Mouse (Mus musculus) embryonic facial prominence, embryonic 11.5 days (tissue): ENCODE results near the gene Cd37. TPM values are rescaled to one million over a fixed set of nuclear protein-coding genes. Genes with fewer than 3 reads are reported as not detected.

Source experiments
- ATAC-seq: fragments of 200-750 bp; cut with Nextera tagmentation; replicated peaks from 2 replicates; pipeline ENCODE4 v1.8.0; 2017; ENCODE audit warnings: low read depth; ENCODE audit not compliant: insufficient number of reproducible peaks, low FRiP score, low TSS enrichment
- DNase-seq: peaks from one replicate; pipeline ENCODE4 v3.0.0-alpha.2; 2015; ENCODE audit warnings: low spot score
- H3K27ac ChIP-seq: fragments of 300-500 bp; sonication (generic); replicated peaks from 2 replicates; pipeline ENCODE4 v1.5.1; 2014; ENCODE audit warnings: mild to moderate bottlenecking, low read depth, low read length, control low read depth
- H3K27me3 ChIP-seq: fragments of 300-500 bp; sonication (generic); 2 replicates; pipeline ENCODE4 v1.6.1; 2014; ENCODE audit warnings: mild to moderate bottlenecking, low read length, moderate library complexity, mixed read lengths; ENCODE audit not compliant: control insufficient read depth, insufficient read depth
- H3K36me3 ChIP-seq: fragments of 300-500 bp; sonication (generic); replicated peaks from 2 replicates; pipeline ENCODE4 v1.6.1; 2014; ENCODE audit warnings: low read depth, mild to moderate bottlenecking, low read length, moderate library complexity, mixed read lengths; ENCODE audit not compliant: control insufficient read depth, insufficient read depth
- H3K4me1 ChIP-seq: fragments of 300-500 bp; sonication (generic); 2 replicates; pipeline ENCODE4 v1.6.1; 2014; ENCODE audit warnings: low read length, mixed read lengths; ENCODE audit not compliant: control insufficient read depth, insufficient read depth
- H3K4me2 ChIP-seq: fragments of 300-500 bp; sonication (generic); 2 replicates; pipeline ENCODE4 v1.6.1; 2014; ENCODE audit warnings: low read depth, mild to moderate bottlenecking, control low read depth, low read length, moderate library complexity
- H3K4me3 ChIP-seq: fragments of 300-500 bp; sonication (generic); 2 replicates; pipeline ENCODE4 v1.5.1; 2014; ENCODE audit warnings: low read depth, low read length, control low read depth
- H3K9ac ChIP-seq: fragments of 300-500 bp; sonication (generic); replicated peaks from 2 replicates; pipeline ENCODE4 v1.6.1; 2014; ENCODE audit warnings: mild to moderate bottlenecking, control low read depth, low read length
- H3K9me3 ChIP-seq: fragments of 300-500 bp; sonication (generic); replicated peaks from 2 replicates; pipeline ENCODE4 v1.6.1; 2016; ENCODE audit warnings: mild to moderate bottlenecking, low read length, inconsistent platforms, mixed read lengths; ENCODE audit not compliant: control insufficient read depth
- WGBS: fragments of 180-500 bp; shearing (Covaris S2); extraction: QIAGEN DNeasy Blood & Tissue Kit; methylation state at CpG from one replicate; pipeline ENCODE4 v1.1.7; 2014; 5-methylcytosine and 5-hydroxymethylcytosine counted together
- polyA plus RNA-seq: library from polyadenylated mRNA; unstranded; fragments of >200 nt; fragmentation: Nextera tagmentation; extraction: Ambion mirVana; gene quantifications from 2 replicates; pipeline ENCODE4 v1.2.1, GENCODE M21; 2014

The Cd37 gene
- polyA plus RNA-seq, 1 experiment from 2014 or later = 0.86 TPM

DNA sequence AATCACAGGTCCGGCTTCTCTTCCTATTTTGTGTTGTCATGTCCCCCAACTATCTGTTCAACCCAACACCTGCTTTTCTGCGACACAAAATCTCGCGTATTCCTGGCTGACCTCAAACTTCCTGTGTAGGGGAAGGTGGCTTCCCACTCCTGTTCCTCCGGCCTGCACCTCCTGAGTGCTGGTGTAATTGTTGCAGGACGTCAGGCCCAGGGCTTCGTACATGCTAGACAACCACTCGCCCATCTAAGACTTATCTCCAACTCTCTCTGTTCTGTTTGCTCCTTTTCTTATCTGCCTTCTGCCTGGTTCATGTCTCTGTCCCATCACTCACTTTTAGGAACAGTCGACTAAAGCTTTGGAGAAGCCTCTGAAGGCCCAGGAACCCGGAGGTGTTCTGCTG lies 27.8 kb downstream of the Cd37 start:
- ATAC-seq (no peak), DNase-seq (no peak)
- 71% methylated on average over 10 of the region's 10 CpGs for WGBS
- no peak overlapping the region for H3K9ac ChIP-seq
- no peak overlapping the region for H3K4me3 ChIP-seq
- H3K4me2 ChIP-seq = no peak overlapping the region
- H3K4me1 ChIP-seq = no peaks in the 10 kb centered on the region
- no peak overlapping the region for H3K27ac ChIP-seq
- no peaks in the 10 kb centered on the region for H3K9me3 ChIP-seq
- peaks cover 15% of the 10 kb centered on the region for H3K27me3 ChIP-seq
- no peaks in the 10 kb centered on the region for H3K36me3 ChIP-seq

DNA sequence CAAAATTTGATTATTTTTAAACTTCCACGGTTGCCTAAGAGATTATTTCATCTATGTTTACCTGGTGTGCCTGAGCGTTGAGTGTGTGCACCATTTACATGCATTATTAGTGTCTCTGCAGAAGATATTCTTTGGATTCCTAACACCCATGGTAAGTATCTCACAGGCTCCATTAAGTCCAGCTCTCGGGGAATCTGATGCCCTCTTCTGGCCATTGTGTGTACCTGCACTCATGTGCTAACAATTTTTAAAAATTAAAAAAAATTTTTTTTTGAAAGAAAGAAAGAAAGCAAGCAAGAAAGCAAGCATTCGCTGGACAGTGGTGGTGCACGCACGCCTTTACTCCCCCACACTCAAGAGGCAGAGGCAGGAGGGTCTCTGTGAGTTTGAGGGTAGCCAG lies 30.7 kb downstream of the Cd37 start:
- no peak for DNase-seq
- ATAC-seq = no peak
- Histone ChIP-seq H3K36me3 (no peaks in the 10 kb centered on the region), H3K4me1 (no peaks in the 10 kb centered on the region), H3K4me3 (no peak overlapping the region), H3K27me3 (peaks cover 15% of the 10 kb centered on the region), H3K9ac (no peak overlapping the region), H3K9me3 (no peaks in the 10 kb centered on the region), H3K4me2 (no peak overlapping the region), H3K27ac (no peak overlapping the region)
- 81% methylated on average over 6 of the region's 6 CpGs for WGBS

DNA sequence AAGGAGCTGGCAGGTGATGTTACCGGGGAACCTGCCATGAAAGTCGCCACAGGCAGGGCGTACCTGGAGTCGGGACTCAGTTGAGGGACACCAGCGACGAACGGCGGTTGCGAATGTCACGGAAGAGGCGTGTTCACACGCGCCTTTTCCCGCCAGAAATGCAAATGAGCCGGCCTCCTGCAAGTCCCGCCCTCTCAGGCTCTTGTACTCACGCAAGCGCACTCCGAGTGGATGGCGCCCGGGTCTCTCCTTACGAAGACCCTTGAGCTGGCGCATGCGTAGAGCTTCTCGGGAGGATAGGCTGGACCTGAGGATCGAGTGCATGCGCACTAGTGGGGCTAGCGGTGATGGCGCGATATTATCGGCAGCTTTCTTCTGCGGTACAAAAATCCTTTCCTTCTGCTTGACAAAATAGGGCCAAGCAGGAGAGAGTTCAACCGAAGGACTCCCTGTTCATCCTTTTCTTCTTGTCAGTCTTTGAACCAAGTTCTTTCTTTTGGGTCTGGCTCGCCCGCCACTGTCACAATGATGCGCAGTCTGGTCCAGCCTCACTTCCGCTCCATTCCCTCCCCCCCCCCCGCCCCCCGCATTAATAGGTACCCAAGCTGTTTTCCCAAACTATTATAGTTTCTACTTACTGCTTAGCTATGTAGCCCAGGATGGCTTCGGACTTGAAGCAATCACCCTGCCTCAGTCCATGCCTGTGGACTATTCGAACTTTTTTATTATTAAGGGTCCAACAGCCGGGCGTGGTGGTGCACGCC lies 34.4 kb downstream of the Cd37 start, which contains the start of gene Ccdc155:
Gene Ccdc155 (minus strand): TSS at position 513 of the 764 bp plus-strand sequence.
- peak; percentile 100 for DNase-seq
- Histone ChIP-seq H3K27me3 (no peaks in the 10 kb centered on the region), H3K9me3 (no peaks in the 10 kb centered on the region), H3K9ac (peak within 1 kb of the TSS; percentile 64), H3K36me3 (no peaks in the 10 kb centered on the region), H3K27ac (no peak within 1 kb of the TSS), H3K4me3 (peak within 1 kb of the TSS; percentile 30), H3K4me2 (peak within 1 kb of the TSS; percentile 43), H3K4me1 (no peaks in the 10 kb centered on the region)
- 9% methylated on average over 44 of the region's 44 CpGs for WGBS
- ATAC-seq = peak; percentile 95

DNA sequence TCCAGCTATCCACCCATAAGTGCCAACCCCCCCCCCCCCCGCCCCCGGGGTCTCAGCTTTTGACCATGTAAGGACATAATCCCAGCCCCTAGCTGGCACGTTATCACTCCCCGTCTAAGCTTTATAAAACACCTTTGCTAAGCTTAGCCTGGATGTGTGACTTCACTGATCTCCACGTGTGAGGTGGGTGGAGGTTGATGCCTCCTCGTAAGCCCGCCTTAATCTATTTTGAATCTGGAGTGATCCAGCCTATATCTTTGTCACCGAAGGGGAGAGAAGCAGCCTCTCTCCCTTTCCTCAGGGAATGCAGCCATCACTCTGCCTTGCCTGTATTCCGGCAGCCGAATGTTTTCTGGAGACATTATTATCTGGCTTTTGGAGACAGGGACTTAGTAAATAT lies 36.3 kb downstream of the Cd37 start:
- Histone ChIP-seq H3K4me3 (no peak overlapping the region), H3K9me3 (no peaks in the 10 kb centered on the region), H3K27ac (no peak overlapping the region), H3K4me1 (no peaks in the 10 kb centered on the region), H3K9ac (no peak overlapping the region), H3K27me3 (no peaks in the 10 kb centered on the region), H3K36me3 (no peaks in the 10 kb centered on the region), H3K4me2 (no peak overlapping the region)
- DNase-seq (no peak), ATAC-seq (no peak)
- WGBS = 54% methylated on average over 10 of the region's 10 CpGs

DNA sequence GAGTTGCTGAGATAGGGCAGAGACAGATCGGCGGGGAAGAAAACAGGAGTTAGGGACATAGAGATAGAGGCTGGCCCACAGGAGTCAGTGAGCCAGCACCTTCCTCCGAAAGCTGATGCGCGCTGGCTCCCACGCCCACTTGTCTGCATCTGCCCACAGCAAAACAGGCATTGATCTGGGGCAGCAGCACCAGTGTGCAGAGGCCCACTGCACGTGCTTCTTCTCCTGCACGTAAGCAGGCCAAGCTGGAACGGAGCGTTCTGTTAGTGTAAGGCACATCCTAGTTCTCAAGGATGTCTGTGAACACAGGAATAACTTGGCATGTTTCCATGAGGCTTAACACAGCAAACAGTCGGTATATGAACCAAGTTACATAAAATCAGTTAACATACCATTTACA lies 40.0 kb downstream of the Cd37 start:
- no peaks in the 10 kb centered on the region for H3K36me3 ChIP-seq
- no peaks in the 10 kb centered on the region for H3K9me3 ChIP-seq
- WGBS = 84% methylated on average over 11 of the region's 11 CpGs
- H3K27ac ChIP-seq = no peak overlapping the region
- DNase-seq = no peak
- H3K4me1 ChIP-seq = no peaks in the 10 kb centered on the region
- no peak for ATAC-seq
- H3K4me3 ChIP-seq = no peak overlapping the region
- no peaks in the 10 kb centered on the region for H3K27me3 ChIP-seq
- H3K9ac ChIP-seq = no peak overlapping the region
- H3K4me2 ChIP-seq = no peak overlapping the region

DNA sequence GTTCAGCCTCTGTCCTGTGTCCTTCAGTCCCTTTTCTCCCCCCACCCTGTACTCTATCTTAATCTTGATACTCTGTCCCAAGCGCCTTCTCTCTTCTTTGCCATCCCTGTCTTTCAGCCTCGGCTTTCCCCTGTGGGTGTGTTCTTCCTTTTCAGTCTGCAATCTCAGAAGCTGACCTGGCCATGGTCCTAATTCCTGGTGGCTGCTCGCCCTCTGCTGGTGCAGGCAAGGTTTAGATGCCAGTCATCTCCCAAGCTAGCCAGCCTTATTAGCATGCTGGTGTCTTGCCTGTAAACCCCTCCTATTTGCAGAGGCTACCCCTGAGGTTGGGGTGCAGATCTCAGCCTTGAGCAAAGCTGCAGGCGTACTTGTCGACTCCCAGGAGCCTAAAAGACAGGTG lies 40.5 kb downstream of the Cd37 start:
- no peak overlapping the region for H3K4me2 ChIP-seq
- DNase-seq (peak; percentile 80), ATAC-seq (no peak)

DNA sequence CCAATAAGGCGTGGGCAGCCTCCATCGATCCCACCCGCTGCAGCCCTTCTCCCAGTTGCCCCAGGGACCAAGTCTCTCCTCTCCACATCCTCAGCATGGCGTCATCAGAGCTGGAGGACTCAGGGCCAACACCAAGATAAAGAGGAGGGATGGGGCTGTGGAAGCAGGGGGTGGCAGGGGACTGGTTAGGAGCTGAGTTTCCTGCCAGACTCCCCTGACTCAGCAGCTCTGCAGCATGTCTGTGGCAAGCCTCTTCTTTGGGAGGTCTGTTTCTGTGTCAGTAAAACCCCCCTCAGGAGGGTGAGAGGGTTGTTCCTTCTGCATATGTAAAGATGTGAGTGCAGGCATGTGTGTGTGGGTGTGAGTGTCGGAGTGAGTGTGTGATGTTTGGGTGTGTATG lies 41.9 kb downstream of the Cd37 start:
- Histone ChIP-seq H3K4me1 (no peaks in the 10 kb centered on the region; the same call in 1 of the 2 replicates), H3K9ac (no peak overlapping the region), H3K4me2 (no peak overlapping the region), H3K36me3 (no peaks in the 10 kb centered on the region), H3K4me3 (no peak overlapping the region), H3K9me3 (no peaks in the 10 kb centered on the region), H3K27ac (no peak overlapping the region), H3K27me3 (no peaks in the 10 kb centered on the region)
- DNase-seq (no peak), ATAC-seq (no peak)
- 70% methylated on average over 4 of the region's 5 CpGs for WGBS

More for the DNA sequence above, 40.5 kb downstream of the Cd37 start:
- H3K9ac ChIP-seq = no peak overlapping the region
- no peaks in the 10 kb centered on the region for H3K9me3 ChIP-seq
- no peaks in the 10 kb centered on the region for H3K36me3 ChIP-seq
- no peaks in the 10 kb centered on the region for H3K4me1 ChIP-seq
- no peak overlapping the region for H3K4me3 ChIP-seq
- H3K27ac ChIP-seq = no peak overlapping the region
- no peaks in the 10 kb centered on the region for H3K27me3 ChIP-seq
- WGBS = 12% methylated on average over 5 of the region's 5 CpGs

DNA sequence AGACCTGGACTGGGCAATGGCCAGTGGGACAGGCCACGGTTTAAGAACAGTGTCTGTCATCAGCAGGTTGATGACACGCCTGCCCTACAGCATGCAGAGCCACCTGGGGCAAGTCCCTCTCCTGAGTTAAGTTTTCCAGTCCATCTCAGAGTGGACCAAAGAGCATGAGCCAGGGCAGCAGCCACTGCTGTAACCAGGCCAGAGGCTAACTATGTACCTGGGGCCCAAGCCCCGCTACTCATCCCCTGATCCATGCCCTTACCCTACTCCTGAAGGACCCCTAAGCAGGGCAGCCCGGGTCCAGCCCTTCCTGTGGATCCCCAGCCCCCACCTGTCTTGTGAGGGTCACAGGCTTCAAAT lies 42.8 kb downstream of the Cd37 start:
- WGBS = 77% methylated on average over 4 of the region's 4 CpGs
- no peaks in the 10 kb centered on the region for H3K9me3 ChIP-seq
- ATAC-seq (no peak), DNase-seq (no peak)
- H3K4me1 ChIP-seq = peaks cover 3% of the 10 kb centered on the region
- no peak overlapping the region for H3K27ac ChIP-seq
- no peak overlapping the region for H3K4me2 ChIP-seq
- H3K27me3 ChIP-seq = no peaks in the 10 kb centered on the region
- H3K9ac ChIP-seq = no peak overlapping the region
- no peaks in the 10 kb centered on the region for H3K36me3 ChIP-seq
- H3K4me3 ChIP-seq = no peak overlapping the region
